In the genomic region with DNA sequence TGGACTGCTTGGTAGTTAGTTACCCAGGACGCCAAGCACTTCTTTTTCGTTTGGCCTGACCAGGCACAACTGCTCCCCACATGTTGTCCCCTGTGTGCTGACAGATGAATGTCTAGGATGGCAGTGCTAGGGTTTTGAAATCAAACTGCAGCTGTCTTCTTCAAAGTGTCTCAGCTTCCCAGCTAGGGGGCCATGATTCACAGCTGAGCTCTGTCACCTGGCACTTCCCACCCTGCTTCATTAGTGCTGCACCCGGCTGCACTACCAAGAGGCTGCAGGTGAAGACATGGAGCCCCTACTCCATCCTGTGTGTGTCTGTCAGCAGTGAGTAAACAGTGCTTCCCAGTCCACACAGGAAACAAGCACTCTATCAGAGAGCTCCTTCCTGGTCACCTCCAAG, we compare ENCODE assay signal across 20 mouse cellular contexts.
A peak's percentile ranks its signal among the peaks of the same experiment; 100 is the strongest.
DNase-seq lines count a peak whose midpoint lies in the region; ATAC-seq and TF ChIP-seq lines count a peak whose summit lies in the region.
"Had no signal": no experiment of that assay in that cellular context is flagged by ENCODE, and none has a peak within 500 bp of the region (broad histone marks: within the 10 kb centered on the region; RNA-seq: fewer than 3 reads in every experiment).

No protein-coding gene starts in this region.

- H3K4me3 ChIP-seq in gastrocnemius, adult 2 months: no peak overlapping the region
- no peak overlapping the region for H3K4me3 ChIP-seq in midbrain, embryonic 12.5 days
- H3K4me3 ChIP-seq in midbrain, postnatal 0 days (ENCODE audit: low read depth, low read length): no peak overlapping the region
- no peak overlapping the region for H3K4me3 ChIP-seq in limb, embryonic 12.5 days (replicated peaks)
- H3K4me3 ChIP-seq: embryonic facial prominence, embryonic 12.5 days; heart, embryonic 10.5 days; liver, embryonic 13.5 days; lung, embryonic 15.5 days; neural tube, embryonic 12.5 days had no signal

- no peak overlapping the region for H3K4me2 ChIP-seq in midbrain, embryonic 12.5 days (replicated peaks)
- H3K4me2 ChIP-seq in midbrain, postnatal 0 days (ENCODE audit: low read depth, low read length, poor library complexity, severe bottlenecking): no peak overlapping the region
- no peak overlapping the region for H3K4me2 ChIP-seq in limb, embryonic 12.5 days
- H3K4me2 ChIP-seq: embryonic facial prominence, embryonic 12.5 days; liver, embryonic 13.5 days; lung, embryonic 15.5 days; neural tube, embryonic 12.5 days had no signal

- 0 out of 2 replicates have a peak, but pooled peaks have one; percentile 3 for TF ChIP-seq CTCF in gastrocnemius, adult 2 months (IDR thresholded peaks at IDR 0.05)
- TF ChIP-seq CTCF in midbrain, postnatal 0 days (IDR thresholded peaks at IDR 0.05): no peak

- H3K36me3 ChIP-seq in midbrain, embryonic 12.5 days: no peaks in the 10 kb centered on the region
- no peaks in the 10 kb centered on the region for H3K36me3 ChIP-seq in midbrain, postnatal 0 days (ENCODE audit: insufficient read depth, low read length)
- H3K36me3 ChIP-seq in limb, embryonic 12.5 days: no peaks in the 10 kb centered on the region
- H3K36me3 ChIP-seq: embryonic facial prominence, embryonic 12.5 days; heart, embryonic 10.5 days; liver, embryonic 13.5 days; lung, embryonic 15.5 days; neural tube, embryonic 12.5 days had no signal

- intact Hi-C loops in gastrocnemius, adult 2 months (cut with DNase I): no loop called here
- intact Hi-C loops in left cerebral cortex, postnatal 4 days (cut with DNase I): no loop called here

- H3K9ac ChIP-seq in midbrain, embryonic 12.5 days (replicated peaks): no peak overlapping the region
- no peak overlapping the region for H3K9ac ChIP-seq in midbrain, postnatal 0 days (replicated peaks; ENCODE audit: low read length, poor library complexity, severe bottlenecking)
- 0 out of 2 replicates have a peak overlapping the region, but pooled peaks have one; percentile 27 for H3K9ac ChIP-seq in limb, embryonic 12.5 days (replicated peaks)
- H3K9ac ChIP-seq: embryonic facial prominence, embryonic 12.5 days; liver, embryonic 13.5 days; lung, embryonic 15.5 days; neural tube, embryonic 12.5 days had no signal

- no peaks in the 10 kb centered on the region for H3K27me3 ChIP-seq in midbrain, embryonic 12.5 days
- no peaks in the 10 kb centered on the region for H3K27me3 ChIP-seq in midbrain, postnatal 0 days (ENCODE audit: insufficient read depth, low read length)
- no peaks in the 10 kb centered on the region for H3K27me3 ChIP-seq in limb, embryonic 12.5 days
- H3K27me3 ChIP-seq: embryonic facial prominence, embryonic 12.5 days; liver, embryonic 13.5 days; lung, embryonic 15.5 days; neural tube, embryonic 12.5 days had no signal

- H3K4me1 ChIP-seq in midbrain, embryonic 12.5 days: peaks cover 8% of the 10 kb centered on the region
- H3K4me1 ChIP-seq in midbrain, postnatal 0 days (ENCODE audit: insufficient read depth, low read length): no peaks in the 10 kb centered on the region
- H3K4me1 ChIP-seq in limb, embryonic 12.5 days (replicated peaks): peaks cover 17% of the 10 kb centered on the region; the same call in 1 of the 2 replicates

- no peaks in the 10 kb centered on the region for H3K9me3 ChIP-seq in midbrain, embryonic 12.5 days
- no peaks in the 10 kb centered on the region for H3K9me3 ChIP-seq in midbrain, postnatal 0 days (ENCODE audit: low read length)
- H3K9me3 ChIP-seq in limb, embryonic 12.5 days: no peaks in the 10 kb centered on the region
- H3K9me3 ChIP-seq: embryonic facial prominence, embryonic 12.5 days; heart, embryonic 10.5 days; liver, embryonic 13.5 days; lung, embryonic 15.5 days; neural tube, embryonic 12.5 days had no signal

- WGBS in midbrain, embryonic 12.5 days: 69% methylated on average over 3 of the region's 3 CpGs
- 55% methylated on average over 3 of the region's 3 CpGs for WGBS in midbrain, postnatal 0 days
- WGBS in limb, embryonic 12.5 days: 22% methylated on average over 3 of the region's 3 CpGs

- peak; percentile 39 for DNase-seq in gastrocnemius, adult 2 months
- DNase-seq in gastrocnemius, postnatal 10 days: no peak
- no peak for DNase-seq in midbrain, postnatal 0 days (ENCODE audit: low spot score)
- peak; percentile 34 for DNase-seq in thymus, postnatal 25 days
- no peak for DNase-seq in left cerebral cortex, postnatal 4 days
- DNase-seq in retina, postnatal 1 day: no peak
- DNase-seq: adrenal gland, postnatal 36 days; B cell, adult 2 months; cerebellum, adult 2 months; cerebellum, postnatal 36 days; kidney, adult 18-20 months; layer of hippocampus, postnatal 36 days; liver, embryonic 13.5 days had no signal

- peak overlapping the region; percentile 4; the same call in 1 of the 2 replicates for H3K27ac ChIP-seq in gastrocnemius, adult 2 months
- H3K27ac ChIP-seq in midbrain, embryonic 12.5 days (replicated peaks): 0 out of 2 replicates have a peak overlapping the region, but pooled peaks have one; percentile 15
- no peak overlapping the region; the same call in 1 of the 2 replicates for H3K27ac ChIP-seq in midbrain, postnatal 0 days (ENCODE audit: low read depth, low read length)
- H3K27ac ChIP-seq in limb, embryonic 12.5 days: 0 out of 2 replicates have a peak overlapping the region, but pooled peaks have one; percentile 23
- H3K27ac ChIP-seq: embryonic facial prominence, embryonic 12.5 days; heart, embryonic 10.5 days; kidney, postnatal 0 days; liver, embryonic 13.5 days; lung, embryonic 15.5 days; neural tube, embryonic 12.5 days had no signal

- ATAC-seq in midbrain, embryonic 12.5 days (ENCODE audit: low FRiP score, low read depth): no peak
- no peak for ATAC-seq in midbrain, postnatal 0 days (ENCODE audit: low FRiP score)
- no peak for ATAC-seq in limb, embryonic 12.5 days (ENCODE audit: insufficient number of reproducible peaks, insufficient read depth, low FRiP score, low TSS enrichment, low read depth)

Comparison
In these comparisons a context has a peak if more than half of its experiments do, and no peak if none do; other contexts are left out.
1. DNase-seq: peak in gastrocnemius, adult 2 months (single experiment) and thymus, postnatal 25 days (single experiment); none in gastrocnemius, postnatal 10 days (single experiment), midbrain, postnatal 0 days (single experiment), left cerebral cortex, postnatal 4 days (single experiment) and retina, postnatal 1 day (single experiment).